Mouse (Mus musculus) retina, adult 2 months (tissue): Measurements from ENCODE around the gene Csrnp1.
"Not testable (repeated sequence)": the region's sequence is repeated elsewhere in the genome, so short reads cannot be mapped to it uniquely, and the experiment has no call there.

Experiments used
- DNase-seq: peaks from one replicate; pipeline ENCODE4 v3.0.0-alpha.2; 2012; ENCODE audit warnings: low read depth, low spot score

Csrnp1 gene

GRCm38 (mm10) chr9:119984536-119985011 lies at the start of gene Csrnp1:
TSS of gene Csrnp1 (minus strand) at chr9:119984658.
- no peak for DNase-seq

DNA sequence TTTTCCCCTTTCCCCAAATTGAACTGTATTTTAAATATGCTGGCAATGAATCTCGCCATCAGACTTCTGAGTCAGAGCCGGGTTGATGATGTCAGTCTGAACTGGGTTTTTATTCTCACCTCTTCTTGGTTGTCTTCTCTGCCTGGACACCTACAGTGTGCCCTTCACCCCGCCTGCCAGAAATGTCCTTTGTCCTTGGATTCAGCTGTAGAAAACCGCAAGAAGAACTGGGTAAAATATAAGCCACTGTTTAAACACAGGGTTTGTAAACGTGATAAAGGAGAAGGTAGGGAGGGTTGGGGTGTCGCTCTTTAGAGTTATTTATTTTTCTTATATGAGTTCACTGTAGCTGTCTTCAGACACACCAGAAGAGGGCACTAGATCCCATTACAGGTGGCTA lies 48.3 kb upstream of the Csrnp1 start:
- no peak for DNase-seq

DNA sequence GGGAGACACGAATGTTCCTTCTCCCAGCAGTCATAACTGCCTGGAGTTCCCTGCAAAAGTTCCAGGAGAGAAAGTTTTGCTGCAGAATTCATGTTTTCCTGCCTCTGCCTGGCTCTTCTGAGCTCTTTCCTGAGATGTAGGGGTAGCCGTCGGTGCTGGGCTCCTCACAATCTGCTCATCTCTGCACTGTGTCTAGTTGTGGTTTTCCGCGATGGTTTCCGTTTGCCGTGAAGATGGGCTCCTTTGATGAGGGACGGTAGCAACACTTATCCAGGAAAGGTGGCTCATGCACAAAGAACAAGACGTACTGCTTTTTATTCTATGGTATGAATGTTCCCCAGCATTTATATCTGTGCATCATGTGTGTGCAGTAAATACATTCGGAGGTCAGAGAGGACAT lies 46.0 kb upstream of the Csrnp1 start:
- DNase-seq, result no peak

- no peak for DNase-seq
These were observed 45.4 kb upstream of the Csrnp1 start for GRCm38 (mm10) chr9:120029880-120030279.

DNA sequence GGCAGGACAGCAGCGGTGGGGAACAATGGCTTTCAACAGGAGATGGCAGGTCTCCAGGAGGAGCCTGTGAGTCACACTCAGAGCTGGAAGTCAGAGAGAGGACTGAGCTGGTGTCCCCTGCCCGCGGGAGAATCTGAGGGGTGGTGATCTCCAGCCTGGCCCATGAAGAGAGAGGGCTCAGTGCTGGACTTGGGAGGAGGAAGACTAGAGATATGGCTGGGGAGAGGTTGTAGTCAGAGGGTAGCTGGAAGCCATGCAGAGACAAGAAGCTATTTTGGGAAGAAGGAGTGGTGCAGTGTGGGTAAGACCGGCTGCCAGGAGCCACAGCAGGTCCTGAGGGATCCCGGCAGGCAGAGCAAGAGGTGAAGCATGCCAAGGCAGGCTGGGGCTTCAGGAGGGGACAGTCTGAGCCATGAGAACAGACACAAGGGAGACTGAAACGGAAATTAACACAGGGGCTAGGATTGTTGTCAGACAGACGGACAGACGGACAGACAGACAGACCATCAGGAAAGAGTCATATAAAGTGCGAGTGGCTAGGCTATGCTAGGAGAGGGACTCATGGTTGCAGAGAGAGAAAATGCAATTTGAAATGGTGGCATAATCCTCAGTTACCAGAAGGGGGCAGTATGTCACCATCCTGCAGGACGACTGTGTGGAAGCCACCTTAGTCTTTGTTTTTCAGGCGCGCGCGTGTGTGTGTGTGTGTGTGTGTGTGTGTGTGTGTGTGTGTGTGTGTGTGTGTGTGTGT lies 43.1 kb upstream of the Csrnp1 start:
- DNase-seq, result peak; percentile 38

DNA sequence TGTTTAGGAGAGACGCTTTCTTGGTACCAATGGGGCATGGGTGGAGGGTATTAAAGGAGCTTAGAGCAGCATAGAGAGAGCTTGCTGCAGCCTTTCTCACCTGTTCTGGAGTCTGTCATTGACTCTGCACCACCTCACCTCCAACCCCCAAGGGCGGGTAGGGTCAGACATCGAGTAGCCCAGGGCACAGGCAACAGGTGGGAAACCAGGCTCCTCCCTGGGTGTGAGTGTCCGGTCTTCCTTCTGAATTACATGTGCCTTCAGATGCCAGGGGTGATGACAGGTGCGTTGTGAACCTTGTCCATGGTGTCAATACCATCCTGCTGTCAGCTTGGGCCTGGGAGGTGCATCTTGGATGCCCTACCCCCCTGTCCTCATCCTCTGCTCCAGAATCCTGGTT lies 40.2 kb upstream of the Csrnp1 start:
- no peak for DNase-seq

DNA sequence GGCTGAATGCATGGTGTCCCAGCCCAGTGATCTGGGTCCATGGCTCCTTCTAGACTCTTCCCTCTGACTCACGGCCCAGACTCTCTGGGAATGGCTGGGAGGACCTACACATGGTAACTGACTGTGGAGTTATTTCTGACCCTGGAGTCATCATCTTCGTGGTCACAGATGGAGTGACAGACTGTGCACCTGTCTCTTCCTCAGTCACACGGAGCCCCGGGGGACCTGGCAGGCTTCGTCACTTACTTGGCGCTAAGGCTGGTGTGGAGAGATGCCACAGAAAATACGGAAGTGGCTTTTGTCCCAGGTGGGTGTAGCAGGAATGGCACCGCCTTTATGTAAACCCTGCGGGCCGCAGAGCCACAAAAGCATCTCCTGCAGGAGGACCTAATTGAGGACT lies 39.7 kb upstream of the Csrnp1 start:
- no peak for DNase-seq

- DNase-seq, result no peak
These were observed 38.8 kb upstream of the Csrnp1 start, which contains the start of gene Xirp1 for GRCm38 (mm10) chr9:120023086-120023811. TSS of gene Xirp1 (minus strand) at chr9:120023598.

DNA sequence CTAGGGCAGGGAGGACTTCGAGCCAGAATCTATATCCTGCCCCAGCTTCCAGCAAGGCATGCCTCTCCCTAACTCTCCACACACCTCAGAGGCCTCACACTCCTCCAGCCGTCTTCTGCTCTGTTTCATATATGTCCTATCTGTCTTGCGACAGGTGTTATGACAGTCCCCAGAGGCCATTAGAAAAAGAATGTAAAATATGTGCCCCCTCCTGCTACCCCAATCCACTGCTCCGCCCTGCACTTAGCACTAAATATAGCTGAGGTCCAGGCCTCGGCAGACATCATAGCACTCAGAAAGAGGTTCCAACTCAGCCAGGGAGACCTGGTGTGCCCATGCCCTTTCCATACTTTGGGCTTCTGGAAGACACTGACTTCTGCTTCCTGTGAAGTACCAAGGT lies 36.7 kb upstream of the Csrnp1 start:
- DNase-seq, result no peak

- peak; percentile 36 for DNase-seq
These were observed 35.9 kb upstream of the Csrnp1 start for GRCm38 (mm10) chr9:120020285-120020890.

DNA sequence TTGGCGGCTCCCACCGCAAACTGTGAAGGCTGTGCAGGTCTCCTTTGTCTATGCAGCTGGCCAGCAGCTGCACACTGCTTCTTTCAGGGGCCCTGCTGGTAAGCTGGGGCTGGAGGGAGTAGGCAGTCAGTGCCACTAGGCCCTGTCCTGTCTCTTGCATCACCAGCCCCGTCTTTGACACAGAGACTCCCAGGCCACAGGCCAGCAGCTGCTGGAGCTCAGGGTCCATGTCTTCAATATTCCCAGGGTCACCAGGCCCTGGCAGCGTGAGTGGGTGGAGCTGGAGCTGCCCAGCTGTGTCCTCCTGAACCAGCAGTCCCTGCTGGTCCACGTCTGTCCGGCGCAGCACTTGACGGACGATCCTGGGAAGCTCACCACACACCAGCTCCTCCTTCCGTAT lies 32.5 kb upstream of the Csrnp1 start:
- DNase-seq, result no peak

DNA sequence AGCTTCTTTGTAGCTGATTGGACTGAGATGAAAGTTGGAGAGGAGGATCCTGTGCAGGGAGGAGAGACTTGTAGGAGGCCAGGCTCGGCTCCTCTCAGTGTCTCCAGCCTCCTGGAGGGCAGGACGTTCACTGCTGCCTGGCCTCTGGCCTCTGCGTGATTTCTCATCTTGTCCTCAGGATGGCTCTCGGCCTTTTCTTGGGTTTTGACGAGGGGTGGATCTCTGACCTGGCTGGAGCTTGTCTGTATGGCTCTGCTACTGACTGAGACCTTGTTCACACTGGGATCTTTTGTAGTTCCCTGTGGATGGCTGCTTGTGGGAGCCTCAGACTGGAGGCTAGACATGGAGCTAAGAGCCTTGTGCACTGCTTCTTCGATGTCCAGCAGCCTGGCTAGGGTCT lies 30.4 kb upstream of the Csrnp1 start:
- no peak for DNase-seq

DNA sequence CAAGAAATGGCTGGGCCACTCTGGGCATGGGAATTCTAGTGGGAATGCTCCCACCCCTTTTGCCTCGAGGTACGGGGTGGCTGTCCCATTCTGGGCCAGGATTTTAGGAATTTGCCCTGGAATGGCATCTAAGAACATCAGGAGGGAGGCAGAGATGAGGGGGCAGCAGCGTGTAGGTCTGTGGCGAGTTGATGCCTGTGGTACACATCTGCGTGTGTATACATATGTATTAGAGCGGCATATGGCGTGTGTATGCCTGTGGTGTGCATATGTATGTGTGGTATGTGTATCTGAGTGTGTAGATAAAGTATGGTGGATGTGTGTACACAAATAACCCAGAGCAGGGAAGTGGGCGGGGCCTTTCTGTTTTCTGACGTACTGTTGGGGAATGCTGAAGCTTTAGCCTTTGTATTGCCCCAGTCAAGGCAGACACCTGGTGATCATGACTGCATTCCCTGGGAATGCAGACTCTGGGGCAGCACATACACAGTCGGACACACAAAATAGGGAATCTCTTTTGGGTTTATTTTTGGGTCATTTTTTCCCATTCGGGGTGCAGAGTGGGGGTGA lies 28.9 kb upstream of the Csrnp1 start:
- no peak for DNase-seq

- no peak for DNase-seq
These were observed 28.3 kb upstream of the Csrnp1 start for GRCm38 (mm10) chr9:120012781-120013180.

- not testable (repeated sequence) for DNase-seq
These were observed 27.7 kb upstream of the Csrnp1 start for GRCm38 (mm10) chr9:120012161-120012560.

DNA sequence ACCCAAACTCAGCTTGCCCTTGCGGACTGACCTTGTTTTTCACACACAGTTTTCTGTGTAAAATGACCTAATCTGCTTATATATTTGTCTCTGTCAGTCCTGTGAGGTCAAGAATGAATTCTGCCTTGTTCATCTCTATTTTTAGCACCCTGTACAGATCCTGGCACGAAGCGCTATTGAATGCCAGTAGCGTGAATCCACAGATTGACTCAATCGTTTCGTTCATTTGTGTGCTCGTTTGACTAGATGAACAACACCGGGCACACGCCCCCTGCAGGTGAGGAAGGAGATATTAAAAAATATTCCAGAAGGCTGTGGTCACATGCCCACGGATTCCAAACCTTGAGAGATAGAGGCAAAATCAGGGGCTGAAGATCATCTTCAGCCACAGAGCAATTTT lies 27.1 kb upstream of the Csrnp1 start:
- peak; percentile 47 for DNase-seq

- peak; percentile 84 for DNase-seq
These were observed 26.5 kb upstream of the Csrnp1 start for GRCm38 (mm10) chr9:120010781-120011511.

GRCm38 (mm10) chr9:120009871-120010270 lies 25.4 kb upstream of the Csrnp1 start:
- DNase-seq, result no peak

- DNase-seq, result no peak
These were observed 24.9 kb upstream of the Csrnp1 start for GRCm38 (mm10) chr9:120009226-120009841.

DNA sequence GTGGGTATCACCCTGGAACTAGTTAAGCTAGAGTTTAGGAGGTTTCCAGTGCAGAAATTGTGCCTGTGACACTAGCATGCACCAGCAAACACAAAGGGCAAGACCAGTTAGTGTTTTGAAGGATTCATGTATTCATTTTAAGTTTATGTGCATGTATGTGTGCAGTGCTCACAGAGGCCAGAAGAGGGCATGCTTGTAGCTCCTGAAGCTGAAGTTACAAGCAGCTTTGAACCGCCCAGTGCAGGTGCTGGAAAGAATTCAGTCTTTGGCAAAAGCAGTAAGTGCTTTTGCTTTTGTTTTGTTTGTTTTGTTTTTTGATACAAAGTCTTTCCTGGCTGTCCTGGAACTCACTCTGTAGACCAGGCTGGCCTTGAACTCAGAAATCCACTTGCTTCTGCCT lies 23.4 kb upstream of the Csrnp1 start:
- no peak for DNase-seq

GRCm38 (mm10) chr9:120005936-120006335 lies 21.5 kb upstream of the Csrnp1 start:
- DNase-seq, result no peak
